Mouse (Mus musculus) MEL (cell line): Measurements from ENCODE around the gene Enthd1. TPM values are rescaled to one million over a fixed set of nuclear protein-coding genes. Genes with fewer than 3 reads are reported as not detected.
A peak's percentile ranks its signal among the peaks of the same experiment; 100 is the strongest.

Experiments used
- DNase-seq: peaks from one replicate; pipeline ENCODE4 v3.0.0; 2011; ENCODE audit warnings: low read depth, low spot score
- H3K27ac ChIP-seq: 2 replicates; pipeline ENCODE4 v1.5.1; 2012; ENCODE audit warnings: low read depth, mild to moderate bottlenecking, control low read depth, low read length, moderate library complexity; ENCODE audit not compliant: control insufficient read depth
- H3K27me3 ChIP-seq, 2 experiments: fragments of 150-350 bp in 1 of 2; sonication (generic) in 1 of 2; 2 replicates each; pipeline ENCODE4 v1.6.1; 2012; ENCODE audit warnings: low read length in 2 of 2, mild to moderate bottlenecking in 2 of 2, improper control_type of control experiment in 1 of 2, moderate library complexity in 1 of 2; ENCODE audit not compliant: insufficient read depth in 2 of 2, control insufficient read depth in 1 of 2
- H3K36me3 ChIP-seq, 2 experiments: 2 replicates each; pipeline ENCODE4 v1.6.1; 2012 to 2014; ENCODE audit warnings: low read length in 2 of 2, improper control_type of control experiment in 1 of 2, inconsistent platforms in 1 of 2, mild to moderate bottlenecking in 1 of 2; ENCODE audit not compliant: insufficient read depth in 2 of 2, control insufficient read depth in 1 of 2
- H3K4me1 ChIP-seq, 2 experiments: fragments of 150-350 bp in 1 of 2; sonication (generic) in 1 of 2; 2 replicates each; pipeline ENCODE4 v1.6.1; 2012; ENCODE audit warnings: low read length in 2 of 2, improper control_type of control experiment in 1 of 2, mild to moderate bottlenecking in 1 of 2; ENCODE audit not compliant: insufficient read depth in 2 of 2, control insufficient read depth in 1 of 2
- H3K4me3 ChIP-seq, 2 experiments: fragments of 150-350 bp in 1 of 2; sonication (generic) in 1 of 2; 2 replicates each; pipeline ENCODE4 v1.5.1; 2012; ENCODE audit warnings: low read depth in 2 of 2, low read length in 2 of 2, mild to moderate bottlenecking in 2 of 2, moderate library complexity in 2 of 2, control low read depth in 1 of 2, improper control_type of control experiment in 1 of 2; ENCODE audit not compliant: control insufficient read depth in 1 of 2, insufficient read depth in 1 of 2
- H3K79me2 ChIP-seq: 2 replicates; pipeline ENCODE4 v1.6.1; 2012; ENCODE audit warnings: mild to moderate bottlenecking, low read length, moderate library complexity; ENCODE audit not compliant: control insufficient read depth, poor library complexity, insufficient read depth
- H3K9ac ChIP-seq: 2 replicates; pipeline ENCODE4 v1.6.1; 2012; ENCODE audit warnings: low read depth, mild to moderate bottlenecking, control low read depth, low read length, moderate library complexity; ENCODE audit not compliant: control insufficient read depth, poor library complexity, severe bottlenecking
- H3K9me3 ChIP-seq: fragments of 150-350 bp; sonication (generic); replicated peaks from 2 replicates; pipeline ENCODE4 v1.6.1; 2012; ENCODE audit warnings: mild to moderate bottlenecking, low read length, improper control_type of control experiment, moderate library complexity; ENCODE audit not compliant: insufficient read depth
- CHD1 ChIP-seq: IDR thresholded peaks from 2 replicates; pipeline ENCODE4 v1.6.1; 2012; ENCODE audit warnings: low read depth, mild to moderate bottlenecking, inconsistent platforms, low read length, improper control_type of control experiment
- CHD2 ChIP-seq: IDR thresholded peaks from 2 replicates; pipeline ENCODE4 v1.6.1; 2011; ENCODE audit warnings: low read length, improper control_type of control experiment
- CTCF ChIP-seq, 3 experiments: IDR thresholded peaks in 2 of 3; conservative IDR thresholded peaks in 1 of 3; 2 replicates each; pipeline ENCODE4 v1.5.1; 2011 to 2012; ENCODE audit warnings: low read length in 3 of 3, low read depth in 2 of 3, mild to moderate bottlenecking in 2 of 3, improper control_type of control experiment in 1 of 3, inconsistent platforms in 1 of 3, mixed read lengths in 1 of 3, moderate library complexity in 1 of 3; ENCODE audit not compliant: control insufficient read depth in 1 of 3, insufficient read depth in 1 of 3, poor library complexity in 1 of 3, severe bottlenecking in 1 of 3
- ELF1 ChIP-seq: IDR thresholded peaks from 2 replicates; pipeline ENCODE4 v1.6.1; 2014; ENCODE audit warnings: low read depth, mild to moderate bottlenecking, inconsistent platforms, low read length, improper control_type of control experiment, moderate library complexity
- ETS1 ChIP-seq: IDR thresholded peaks from 2 replicates; pipeline ENCODE4 v1.6.1; 2012; ENCODE audit warnings: low read depth, mild to moderate bottlenecking, inconsistent platforms, low read length, improper control_type of control experiment, moderate library complexity
- GABPA ChIP-seq: IDR thresholded peaks from 2 replicates; pipeline ENCODE4 v1.6.1; 2012; ENCODE audit warnings: low read depth, mild to moderate bottlenecking, inconsistent platforms, low read length, improper control_type of control experiment, moderate library complexity
- GATA1 ChIP-seq: IDR thresholded peaks from 2 replicates; pipeline ENCODE4 v1.6.1; 2011; ENCODE audit warnings: low read depth, low read length, improper control_type of control experiment
- HCFC1 ChIP-seq: IDR thresholded peaks from 2 replicates; pipeline ENCODE4 v1.6.1; 2012; ENCODE audit warnings: low read depth, mild to moderate bottlenecking, inconsistent platforms, low read length, improper control_type of control experiment, moderate library complexity
- JUND ChIP-seq: IDR thresholded peaks from 2 replicates; pipeline ENCODE4 v1.6.1; 2011; ENCODE audit warnings: low read depth, mild to moderate bottlenecking, improper control_type of control experiment, low read length
- KAT2A ChIP-seq: conservative IDR thresholded peaks from 2 replicates; pipeline ENCODE4 v1.6.1; 2012; ENCODE audit warnings: low read depth, low read length, improper control_type of control experiment, inconsistent platforms
- MAFK ChIP-seq: IDR thresholded peaks from 2 replicates; pipeline ENCODE4 v1.6.1; 2011; ENCODE audit warnings: low read depth, mild to moderate bottlenecking, low read length, improper control_type of control experiment, borderline replicate concordance
- MAX ChIP-seq: IDR thresholded peaks from 2 replicates; pipeline ENCODE4 v1.6.1; 2011; ENCODE audit warnings: low read length, improper control_type of control experiment
- MYC ChIP-seq: IDR thresholded peaks from 2 replicates; pipeline ENCODE4 v1.6.1; 2011; ENCODE audit warnings: low read depth, mild to moderate bottlenecking, low read length, improper control_type of control experiment, moderate library complexity
- NRF1 ChIP-seq: IDR thresholded peaks from 2 replicates; pipeline ENCODE4 v1.6.1; 2014; ENCODE audit warnings: low read depth, mild to moderate bottlenecking, inconsistent platforms, low read length, improper control_type of control experiment, moderate library complexity; ENCODE audit not compliant: poor library complexity, insufficient read depth, severe bottlenecking
- POLR2AphosphoS2 ChIP-seq: IDR thresholded peaks from 2 replicates; pipeline ENCODE4 v1.6.1; 2011; ENCODE audit warnings: low read length, improper control_type of control experiment
- POLR2AphosphoS5 ChIP-seq: IDR thresholded peaks from 2 replicates; pipeline ENCODE4 v1.6.1; 2012; ENCODE audit warnings: low read depth, borderline replicate concordance, mild to moderate bottlenecking, inconsistent platforms, low read length, moderate library complexity, mixed read lengths
- TAL1 ChIP-seq: IDR thresholded peaks from 2 replicates; pipeline ENCODE4 v1.6.1; 2012; ENCODE audit warnings: mild to moderate bottlenecking, inconsistent platforms, low read length, moderate library complexity, mixed read lengths
- UBTF ChIP-seq: IDR thresholded peaks from 2 replicates; pipeline ENCODE4 v1.6.1; 2012; ENCODE audit warnings: low read depth, mild to moderate bottlenecking, inconsistent platforms, low read length, improper control_type of control experiment, moderate library complexity, borderline replicate concordance; ENCODE audit not compliant: insufficient read depth
- USF1 ChIP-seq: IDR thresholded peaks from 2 replicates; pipeline ENCODE4 v1.6.1; 2014; ENCODE audit warnings: low read depth, mild to moderate bottlenecking, inconsistent platforms, low read length, improper control_type of control experiment, moderate library complexity
- USF2 ChIP-seq, 2 experiments: IDR thresholded peaks; 2 replicates each; pipeline ENCODE4 v1.6.1; 2011 to 2012; ENCODE audit warnings: improper control_type of control experiment in 2 of 2, low read length in 2 of 2, borderline replicate concordance in 1 of 2, inconsistent platforms in 1 of 2, low read depth in 1 of 2, mild to moderate bottlenecking in 1 of 2; ENCODE audit not compliant: insufficient read depth in 1 of 2
- ZC3H11A ChIP-seq: IDR thresholded peaks from 2 replicates; pipeline ENCODE4 v1.6.1; 2012; ENCODE audit warnings: low read depth, mild to moderate bottlenecking, inconsistent platforms, low read length, improper control_type of control experiment
- ZMIZ1 ChIP-seq: IDR thresholded peaks from 2 replicates; pipeline ENCODE4 v1.6.1; 2012; ENCODE audit warnings: low read depth, mild to moderate bottlenecking, inconsistent platforms, low read length, improper control_type of control experiment, moderate library complexity
- ZNF384 ChIP-seq: IDR thresholded peaks from 2 replicates; pipeline ENCODE4 v1.6.1; 2012; ENCODE audit warnings: low read depth, mild to moderate bottlenecking, inconsistent platforms, low read length, improper control_type of control experiment
- polyA plus RNA-seq, 2 experiments: library from polyadenylated mRNA; stranded (reverse) in 1 of 2; unstranded in 1 of 2; fragments of >175 nt in 1 of 2; fragments of >200 nt in 1 of 2; gene quantifications; 2 replicates each; pipeline versions ENCODE4 v1.2.1 to v1.2.4; 2012; ENCODE audit warnings: low replicate concordance in 2 of 2, low read depth in 1 of 2; ENCODE audit not compliant: insufficient read length in 2 of 2, insufficient read depth in 1 of 2, missing spikeins in 1 of 2
- total RNA-seq: library from RNA; depleted of rRNA; stranded (reverse); fragments of 300-350 nt; gene quantifications from 2 replicates; pipeline ENCODE4 v1.2.3, GENCODE M21; 2012

Gene Enthd1
- total and polyA plus RNA-seq, 3 experiments = not detected

DNA sequence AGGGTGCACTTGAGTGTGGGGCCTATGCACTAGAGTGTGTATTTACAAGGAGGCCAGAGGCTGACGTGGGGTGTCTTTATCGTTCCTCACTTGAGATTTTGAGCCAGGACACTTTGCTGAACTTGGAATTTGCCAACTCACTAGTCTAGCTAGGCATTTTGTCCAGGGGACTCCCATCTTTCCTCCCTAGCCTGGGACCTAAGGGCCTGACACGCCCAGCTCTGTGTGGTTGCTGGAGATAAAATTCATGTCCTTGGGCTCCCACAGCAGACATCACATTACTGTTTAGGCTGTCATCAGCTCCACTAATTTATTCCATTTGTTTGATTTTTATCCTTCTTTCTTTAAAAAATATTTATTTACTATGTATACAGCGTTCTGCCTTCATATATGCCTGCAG lies 97.1 kb downstream of the Enthd1 start (continued):
- TF ChIP-seq MAX (no peak), NRF1 (no peak)

DNA sequence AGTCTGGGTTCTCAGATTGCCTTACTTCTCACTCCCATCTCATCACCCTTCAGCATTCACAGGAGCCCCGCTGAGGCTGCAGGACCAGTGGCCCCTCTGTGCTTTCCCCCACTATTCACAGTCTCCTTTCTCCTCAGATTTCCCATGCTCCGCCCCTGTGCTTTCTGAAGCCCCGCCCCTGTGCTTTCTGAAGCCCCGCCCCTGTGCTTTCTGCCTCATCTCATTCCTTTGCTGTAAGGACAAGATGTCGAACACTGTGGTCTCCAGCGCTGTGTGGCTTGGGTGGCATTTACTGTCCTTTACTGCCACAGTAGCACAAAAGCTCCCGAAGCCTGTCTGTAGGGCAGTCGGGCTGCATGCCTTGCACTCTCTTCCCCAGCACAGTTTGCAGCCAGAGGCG lies 102.8 kb downstream of the Enthd1 start:
- no peaks in the 10 kb centered on the region for H3K27me3 ChIP-seq

DNA sequence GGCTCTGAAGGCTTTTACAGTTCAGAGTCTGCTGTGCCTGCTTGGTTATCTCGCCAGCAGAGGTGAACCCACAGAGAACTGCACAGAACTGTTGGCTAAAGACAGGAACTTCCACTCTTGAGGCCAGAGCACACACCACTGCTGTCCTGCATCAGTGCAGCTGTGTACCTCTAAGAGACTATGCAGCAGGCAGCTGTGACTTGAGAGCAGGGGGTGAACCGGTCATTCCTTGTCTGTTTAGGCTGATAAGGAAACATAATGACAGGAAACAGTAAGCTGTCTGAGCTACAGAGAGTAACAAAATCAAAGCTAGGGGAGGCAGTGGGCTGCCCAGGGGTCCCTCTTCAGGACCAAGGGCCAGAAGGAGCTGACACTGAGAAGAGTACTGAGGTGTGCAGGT lies 103.5 kb downstream of the Enthd1 start:
- H3K27me3 ChIP-seq = no peaks in the 10 kb centered on the region
- no peaks in the 10 kb centered on the region for H3K9me3 ChIP-seq
- no peaks in the 10 kb centered on the region for H3K79me2 ChIP-seq

More for the DNA sequence above, 102.8 kb downstream of the Enthd1 start:
- no peak for TF ChIP-seq ZC3H11A
- no peak for TF ChIP-seq USF1
- TF ChIP-seq ZNF384 = no peak
- no peak for TF ChIP-seq CHD2
- TF ChIP-seq POLR2AphosphoS2 = no peak
- TF ChIP-seq ETS1 = no peak
- no peak for TF ChIP-seq JUND
- TF ChIP-seq TAL1 = no peak
- no peak for TF ChIP-seq KAT2A
- no peak for TF ChIP-seq GATA1
- TF ChIP-seq UBTF = no peak
- no peak for TF ChIP-seq USF2 (IDR thresholded peaks at IDR 0.05; ENCODE audit: borderline replicate concordance in 1 of 2, insufficient read depth in 1 of 2, low read depth in 1 of 2, low read length in 2 of 2)
- no peak for TF ChIP-seq HCFC1
- TF ChIP-seq ZMIZ1 = no peak
- H3K9me3 ChIP-seq = no peaks in the 10 kb centered on the region
- no peaks in the 10 kb centered on the region for H3K79me2 ChIP-seq
- no peaks in the 10 kb centered on the region for H3K36me3 ChIP-seq
- H3K4me1 ChIP-seq = peaks cover 0 to 8% of the 10 kb centered on the region in 2 experiments; a peak in 1 of 4 replicates
- no peak overlapping the region for H3K4me3 ChIP-seq
- no peak overlapping the region for H3K9ac ChIP-seq
- peak; percentile 12 for DNase-seq
- H3K27ac ChIP-seq = no peak overlapping the region

More for the DNA sequence above, 103.5 kb downstream of the Enthd1 start:
- DNase-seq = no peak
- TF ChIP-seq GABPA (no peak), ELF1 (no peak), MAFK (no peak), POLR2AphosphoS5 (no peak), JUND (no peak), CTCF (IDR thresholded peaks at IDR 0.05 in 2 of 3, conservative IDR thresholded peaks at IDR 0.05 in 1 of 3; ENCODE audit: control insufficient read depth in 1 of 3, insufficient read depth in 1 of 3, low read depth in 2 of 3, low read length in 3 of 3, poor library complexity in 1 of 3, severe bottlenecking in 1 of 3) (no peak), CHD1 (no peak), MYC (no peak)
- TF ChIP-seq, all 39 proteins: peak for 0
- Histone ChIP-seq H3K27ac (no peak overlapping the region), H3K4me3 (no peak overlapping the region), H3K9ac (no peak overlapping the region), H3K4me1 (peaks cover 0 to 8% of the 10 kb centered on the region in 2 experiments; a peak in 1 of 4 replicates), H3K36me3 (no peaks in the 10 kb centered on the region)
